Mouse (Mus musculus) stomach, postnatal 0 days (tissue): Measurements from ENCODE around the gene Ndufc2. TPM values are rescaled to one million over a fixed set of nuclear protein-coding genes. Genes with fewer than 3 reads are reported as not detected.

Source experiments
- ATAC-seq: fragments of 200-750 bp; cut with Nextera tagmentation; 2 replicates; pipeline ENCODE4 v1.8.0; 2017; ENCODE audit not compliant: low FRiP score, low TSS enrichment
- DNase-seq: peaks from one replicate; pipeline ENCODE4 v3.0.0-alpha.2; 2016; ENCODE audit warnings: low spot score
- H3K27ac ChIP-seq: fragments of 300-500 bp; sonication (generic); replicated peaks from 2 replicates; pipeline ENCODE4 v1.5.1; 2014; ENCODE audit warnings: mild to moderate bottlenecking, control low read depth
- H3K27me3 ChIP-seq: fragments of 300-500 bp; sonication (generic); 2 replicates; pipeline ENCODE4 v1.6.1; 2014; ENCODE audit warnings: low read length; ENCODE audit not compliant: control insufficient read depth, insufficient read depth
- H3K36me3 ChIP-seq: fragments of 300-500 bp; sonication (generic); 2 replicates; pipeline ENCODE4 v1.6.1; 2014; ENCODE audit warnings: low read length, mixed read lengths; ENCODE audit not compliant: control insufficient read depth, insufficient read depth
- H3K4me1 ChIP-seq: fragments of 300-500 bp; sonication (generic); replicated peaks from 2 replicates; pipeline ENCODE4 v1.6.1; 2014; ENCODE audit warnings: antibody characterized with exemption; ENCODE audit not compliant: control insufficient read depth, insufficient read depth
- H3K4me2 ChIP-seq: fragments of 300-500 bp; sonication (generic); replicated peaks from 2 replicates; pipeline ENCODE4 v1.6.1; 2014; ENCODE audit warnings: low read depth, mild to moderate bottlenecking, control low read depth, moderate library complexity
- H3K4me3 ChIP-seq: fragments of 300-500 bp; sonication (generic); 2 replicates; pipeline ENCODE4 v1.5.1; 2014; ENCODE audit warnings: low read depth, low read length, control low read depth
- H3K9ac ChIP-seq: fragments of 300-500 bp; sonication (generic); 2 replicates; pipeline ENCODE4 v1.6.1; 2014; ENCODE audit warnings: mild to moderate bottlenecking, low read length, control low read depth, mixed read lengths
- H3K9me3 ChIP-seq: fragments of 300-500 bp; sonication (generic); 2 replicates; pipeline ENCODE4 v1.6.1; 2016; ENCODE audit warnings: low read length; ENCODE audit not compliant: control insufficient read depth
- CTCF ChIP-seq: IDR thresholded peaks from 2 replicates; pipeline ENCODE4 v1.5.1; 2016; ENCODE audit warnings: antibody characterized with exemption, low read depth, mild to moderate bottlenecking, moderate library complexity
- EP300 ChIP-seq: optimal IDR thresholded peaks from 2 replicates; pipeline ENCODE3; 2016; ENCODE audit warnings: antibody characterized with exemption
- WGBS: fragments of 180-500 bp; shearing (Covaris S2); extraction: QIAGEN DNeasy Blood & Tissue Kit; methylation state at CpG from one replicate; pipeline ENCODE4 v1.1.7; 2014; 5-methylcytosine and 5-hydroxymethylcytosine counted together
- polyA plus RNA-seq: library from polyadenylated mRNA; unstranded; fragments of >200 nt; fragmentation: Nextera tagmentation; extraction: Ambion mirVana; gene quantifications from 2 replicates; pipeline ENCODE4 v1.2.1, GENCODE M21; 2015

Ndufc2 gene
- polyA plus RNA-seq, 1 experiment from 2014 or later, result 439 TPM

DNA sequence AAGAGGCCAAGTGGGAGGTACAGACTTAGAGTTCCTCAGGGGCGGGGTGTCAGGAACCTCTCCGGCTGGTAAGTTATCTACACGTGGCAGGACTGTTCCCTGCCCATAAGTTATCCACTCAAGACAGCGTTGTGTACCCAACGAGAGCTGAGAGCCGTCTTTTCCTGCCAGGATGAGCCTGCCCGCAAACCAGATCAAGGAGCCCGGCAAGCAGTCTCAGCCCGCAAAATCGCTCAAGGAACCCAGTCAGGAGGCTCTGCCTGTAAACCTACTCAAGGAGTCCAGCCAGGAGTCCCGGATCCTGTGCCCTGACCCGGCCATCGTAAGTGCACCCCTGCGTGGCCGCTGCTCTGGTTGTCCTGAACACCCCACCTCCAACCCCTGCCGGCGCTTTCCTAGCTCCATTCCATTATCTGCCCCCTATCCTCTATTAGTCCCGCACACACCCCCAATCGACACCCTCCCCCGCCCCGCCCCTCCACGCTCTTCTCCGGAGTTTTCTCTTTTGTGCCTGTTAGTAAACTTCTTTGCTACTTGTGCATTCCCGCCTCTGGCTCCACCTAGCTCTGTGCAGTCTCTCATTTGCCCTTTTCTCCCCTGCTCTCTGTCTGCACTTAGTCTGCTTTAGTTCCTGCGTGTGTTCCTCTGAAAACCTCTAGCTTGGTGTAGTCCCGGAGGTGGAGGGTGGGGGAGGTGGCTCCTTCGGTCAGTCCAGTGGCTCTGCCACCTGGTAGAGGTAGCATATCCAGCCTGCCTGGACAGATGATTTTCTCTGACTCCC, 53.5 kb downstream of the Ndufc2 start:
- ATAC-seq (peak; percentile 82), DNase-seq (peak; percentile 68)
- 2% methylated on average over 27 of the region's 27 CpGs for whole genome bisulfite sequencing
- H3K4me3 ChIP-seq, result peak overlapping the region; percentile 53
- H3K9me3 ChIP-seq, result no peaks in the 10 kb centered on the region
- TF ChIP-seq CTCF (no peak), EP300 (no peak)
- peaks cover 4% of the 10 kb centered on the region; the same call in 1 of the 2 replicates for H3K36me3 ChIP-seq
- H3K4me2 ChIP-seq, result peak overlapping the region; percentile 92
- peak overlapping the region; percentile 72 for H3K9ac ChIP-seq
- H3K4me1 ChIP-seq, result no peaks in the 10 kb centered on the region
- H3K27me3 ChIP-seq, result no peaks in the 10 kb centered on the region
- H3K27ac ChIP-seq, result peak overlapping the region; percentile 91

DNA sequence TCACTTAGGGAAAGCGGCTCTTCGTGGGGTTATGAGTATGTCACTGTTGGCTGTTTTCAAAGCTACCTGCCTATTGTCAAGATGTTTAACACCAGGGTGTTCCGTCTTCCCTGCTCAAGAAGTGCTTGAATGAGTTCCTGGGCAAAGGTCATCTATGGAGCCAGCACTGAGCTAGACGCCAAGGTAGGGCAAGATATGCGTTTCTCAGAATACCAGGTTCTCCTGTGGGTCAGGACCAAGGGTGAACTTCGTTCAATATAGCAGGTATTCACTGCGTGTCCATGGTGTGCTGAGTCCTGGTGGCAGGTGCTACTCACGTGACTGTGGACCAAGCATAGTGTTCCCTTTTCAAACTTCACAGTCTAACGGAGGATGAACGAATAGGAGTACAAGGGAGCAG, 55.0 kb downstream of the Ndufc2 start:
- H3K4me2 ChIP-seq, result peak overlapping the region; percentile 20; the same call in 1 of the 2 replicates

DNA sequence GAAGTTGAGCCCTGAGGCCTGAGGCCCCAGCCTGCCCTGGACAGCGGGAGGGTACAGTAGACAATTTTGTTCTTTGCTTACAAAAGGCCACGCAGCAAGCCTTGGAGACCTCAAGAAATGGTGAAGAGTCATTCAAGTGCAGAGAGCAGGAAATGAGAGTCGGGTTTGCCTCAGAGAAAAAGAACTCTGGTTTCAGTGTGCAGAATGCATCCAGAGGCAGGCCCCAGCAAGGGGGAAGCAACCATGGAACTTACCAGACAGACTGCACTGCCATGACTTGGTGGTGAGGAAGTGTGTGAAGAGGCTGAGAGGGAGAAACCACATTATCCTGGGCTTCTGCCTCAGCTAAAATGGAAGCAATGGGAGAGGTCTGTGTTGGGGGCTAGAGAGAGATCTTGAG, 55.8 kb downstream of the Ndufc2 start:
- H3K4me2 ChIP-seq, result peak overlapping the region; percentile 11; the same call in 1 of the 2 replicates
- no peaks in the 10 kb centered on the region for H3K9me3 ChIP-seq
- H3K9ac ChIP-seq, result peak overlapping the region; percentile 31; the same call in 1 of the 2 replicates
- H3K4me1 ChIP-seq, result no peaks in the 10 kb centered on the region
- DNase-seq (no peak), ATAC-seq (no peak)
- WGBS, result 72% methylated on average over 3 of the region's 3 CpGs
- H3K36me3 ChIP-seq, result peaks cover 4% of the 10 kb centered on the region; the same call in 1 of the 2 replicates
- H3K27ac ChIP-seq, result no peak overlapping the region
- no peaks in the 10 kb centered on the region for H3K27me3 ChIP-seq
- no peak for TF ChIP-seq CTCF
- no peak for TF ChIP-seq EP300
- no peak overlapping the region for H3K4me3 ChIP-seq

More for the DNA sequence above, 55.0 kb downstream of the Ndufc2 start:
- Histone ChIP-seq H3K36me3 (peaks cover 4% of the 10 kb centered on the region; the same call in 1 of the 2 replicates), H3K27ac (peak overlapping the region; percentile 40), H3K4me1 (no peaks in the 10 kb centered on the region), H3K27me3 (no peaks in the 10 kb centered on the region), H3K4me3 (no peak overlapping the region), H3K9me3 (no peaks in the 10 kb centered on the region), H3K9ac (no peak overlapping the region)
- DNase-seq (peak; percentile 63), ATAC-seq (peak; percentile 89)
- TF ChIP-seq EP300, result no peak
- TF ChIP-seq CTCF, result no peak
- 77% methylated on average over 10 of the region's 10 CpGs for WGBS

Other genes starting within 250 kb of the Ndufc2 start
- gene Usp35, start 68.0 kb upstream of the Ndufc2 start, polyA plus RNA-seq, result 0.53 and 0.62 TPM in 2 replicates
- 2.0 TPM in 2 replicates for gene Kctd21, start 67.7 kb upstream of the Ndufc2 start, polyA plus RNA-seq
- gene Alg8, start 28.4 kb upstream of the Ndufc2 start, polyA plus RNA-seq, result 14.6 and 15.3 TPM in 2 replicates
- 1.4 and 1.5 TPM in 2 replicates for gene Thrsp, start 17.7 kb downstream of the Ndufc2 start, polyA plus RNA-seq
- 32.4 and 33.2 TPM in 2 replicates for gene Kctd14, start 51.3 kb downstream of the Ndufc2 start, polyA plus RNA-seq
- gene Ints4, start 81.0 kb downstream of the Ndufc2 start, polyA plus RNA-seq, result 21.9 and 26.7 TPM in 2 replicates
- 43.4 and 47.2 TPM in 2 replicates for gene Aamdc, start 179.5 kb downstream of the Ndufc2 start, polyA plus RNA-seq
- 9.9 and 10.0 TPM in 2 replicates for gene Rsf1, start 179.9 kb downstream of the Ndufc2 start, polyA plus RNA-seq